Mouse (Mus musculus): ENCODE measurements at regions not wholly inside any gene's neighbourhood (a gene's known extent, or its start where the extent isn't known, plus 50 kb on each side); places are given as distances from the start of the nearest gene placed in this dataset.

GRCm38 (mm10) chr10:67372569-67373161 lies 87.6 kb upstream of the Nrbf2 start:
- no peak for TF ChIP-seq CTCF (conservative IDR thresholded peaks at IDR 0.05 in 1 of 2, IDR thresholded peaks at IDR 0.05 in 1 of 2; ENCODE audit: low read depth in 2 of 2, low read length in 2 of 2)
- no peak for TF ChIP-seq CHD1 (IDR thresholded peaks at IDR 0.05; ENCODE audit: low read depth, low read length)
- no peak for TF ChIP-seq TCF12 (IDR thresholded peaks at IDR 0.05; ENCODE audit: low read depth, low read length)
- TF ChIP-seq HCFC1 (IDR thresholded peaks at IDR 0.05; ENCODE audit: low read depth, low read length), result no peak
- TF ChIP-seq ZC3H11A (IDR thresholded peaks at IDR 0.05; ENCODE audit: low read depth, low read length), result no peak
- TF ChIP-seq GABPA (IDR thresholded peaks at IDR 0.05; ENCODE audit: insufficient replicate concordance, low read depth, low read length), result no peak
- TF ChIP-seq POLR2A (IDR thresholded peaks at IDR 0.05; ENCODE audit: low read depth, low read length), result no peak
- TF ChIP-seq MXI1 (IDR thresholded peaks at IDR 0.05; ENCODE audit: low read depth, low read length), result no peak
- no peak for TF ChIP-seq USF1 (IDR thresholded peaks at IDR 0.05; ENCODE audit: low read depth, low read length)
- no peak for TF ChIP-seq ZNF384 (IDR thresholded peaks at IDR 0.05; ENCODE audit: low read depth, low read length)
- TF ChIP-seq JUND (conservative IDR thresholded peaks at IDR 0.05; ENCODE audit: low read depth, low read length), result no peak
- no peak for TF ChIP-seq MAFK (IDR thresholded peaks at IDR 0.05; ENCODE audit: insufficient replicate concordance, low read length)
